Mouse (Mus musculus) lung, postnatal 4 days (tissue): Measurements from ENCODE around the gene Cul9.

Experiments used
- DNase-seq, 2 experiments: peaks; one replicate each; pipeline ENCODE4 v3.0.0; 2021

Cul9 gene

GRCm38 (mm10) chr17:46552841-46553423, 6.7 kb upstream of the Cul9 start:
- DNase-seq, result peak; percentile 93 to 97

GRCm38 (mm10) chr17:46552151-46552550, 6.0 kb upstream of the Cul9 start:
- DNase-seq, result no peak

- no peak for DNase-seq
Measured at GRCm38 (mm10) chr17:46551369-46551768, 5.2 kb upstream of the Cul9 start.

DNA sequence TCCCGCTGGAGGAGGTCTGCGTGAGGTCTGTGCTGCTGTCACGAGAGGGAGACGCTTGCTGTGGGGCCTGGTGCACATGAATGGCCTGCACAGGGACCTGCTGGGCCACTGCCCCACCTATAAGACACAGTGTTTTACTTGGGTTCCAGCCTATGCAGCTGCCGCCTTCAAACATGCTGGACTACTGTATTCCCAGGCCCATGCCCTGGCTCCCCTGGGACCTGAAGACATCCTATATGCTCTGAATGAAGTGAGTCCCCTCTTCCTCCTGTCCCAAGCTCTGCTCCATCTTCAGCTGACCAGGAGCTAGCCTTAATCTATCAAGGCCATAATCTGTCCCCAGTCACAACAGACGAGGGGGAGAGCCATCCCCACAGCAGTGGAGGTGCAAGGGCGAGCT, 4.7 kb upstream of the Cul9 start:
- no peak for DNase-seq

- DNase-seq, result no peak
Measured at GRCm38 (mm10) chr17:46549642-46550041, 3.5 kb upstream of the Cul9 start.

DNA sequence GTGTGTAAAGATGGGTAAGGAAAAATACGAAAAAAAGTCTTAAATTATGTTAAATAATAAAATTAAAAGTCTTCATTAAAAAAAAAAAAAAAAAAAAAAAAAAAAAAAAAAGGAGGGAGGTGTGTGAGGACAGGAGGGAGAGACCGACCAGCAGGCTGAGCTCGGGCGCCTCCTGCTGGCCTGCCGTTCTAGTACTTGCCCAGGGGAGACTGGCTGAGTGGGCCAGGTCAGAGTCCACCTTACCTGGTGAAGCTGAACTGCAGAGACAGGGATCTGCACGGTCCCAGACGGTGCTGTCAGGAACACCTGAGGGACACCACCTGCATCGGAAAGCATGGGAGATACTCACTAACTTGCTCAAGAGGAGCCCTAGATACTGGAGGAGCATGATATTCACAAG, 3.0 kb upstream of the Cul9 start:
- peak; percentile 68 to 69 for DNase-seq

- no peak for DNase-seq
Measured at GRCm38 (mm10) chr17:46548741-46549140, 2.6 kb upstream of the Cul9 start.

GRCm38 (mm10) chr17:46547923-46548322, 1.7 kb upstream of the Cul9 start:
- no peak for DNase-seq

DNA sequence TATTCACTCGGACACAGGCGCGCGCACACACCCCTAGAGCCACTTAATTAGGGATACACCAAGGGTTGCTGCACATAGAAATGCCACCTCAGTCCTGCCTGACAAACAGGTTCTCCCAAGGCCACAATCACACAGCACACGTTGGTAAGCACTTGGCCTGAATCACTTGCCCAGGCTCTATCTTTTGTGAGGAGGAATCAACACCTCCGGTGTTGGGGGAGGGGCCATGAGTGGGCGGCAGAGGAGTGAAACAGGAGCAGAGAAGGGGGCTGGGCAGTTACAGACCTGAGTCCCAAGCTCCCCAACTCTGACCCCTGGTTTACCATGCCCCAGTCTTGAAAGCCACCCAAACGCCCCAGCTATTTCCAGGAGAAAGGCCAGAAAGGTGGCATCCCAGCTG, 807 bp upstream of the Cul9 start:
- DNase-seq, result no peak

DNA sequence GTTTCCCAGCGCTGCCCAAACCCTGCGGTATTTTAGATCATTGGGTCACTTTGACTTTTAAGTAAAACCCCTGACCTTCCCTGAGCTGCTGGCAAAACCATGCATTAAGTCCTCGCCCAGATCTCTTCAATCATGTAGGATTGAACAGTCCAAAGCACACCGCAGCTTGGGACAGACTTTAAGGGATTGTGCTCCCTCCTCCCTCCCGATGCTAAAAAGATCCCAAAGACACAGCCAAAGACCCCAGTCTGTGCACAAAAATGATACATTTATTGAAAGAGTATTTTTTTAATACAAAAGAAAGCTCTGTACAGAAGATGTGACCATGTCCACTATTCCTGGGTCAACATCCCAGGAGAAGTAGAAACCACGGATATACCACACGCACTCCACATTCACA, 403 bp upstream of the Cul9 start:
- no peak for DNase-seq

- no peak for DNase-seq
Measured at GRCm38 (mm10) chr17:46543661-46544060, 2.5 kb downstream of the Cul9 start.

DNA sequence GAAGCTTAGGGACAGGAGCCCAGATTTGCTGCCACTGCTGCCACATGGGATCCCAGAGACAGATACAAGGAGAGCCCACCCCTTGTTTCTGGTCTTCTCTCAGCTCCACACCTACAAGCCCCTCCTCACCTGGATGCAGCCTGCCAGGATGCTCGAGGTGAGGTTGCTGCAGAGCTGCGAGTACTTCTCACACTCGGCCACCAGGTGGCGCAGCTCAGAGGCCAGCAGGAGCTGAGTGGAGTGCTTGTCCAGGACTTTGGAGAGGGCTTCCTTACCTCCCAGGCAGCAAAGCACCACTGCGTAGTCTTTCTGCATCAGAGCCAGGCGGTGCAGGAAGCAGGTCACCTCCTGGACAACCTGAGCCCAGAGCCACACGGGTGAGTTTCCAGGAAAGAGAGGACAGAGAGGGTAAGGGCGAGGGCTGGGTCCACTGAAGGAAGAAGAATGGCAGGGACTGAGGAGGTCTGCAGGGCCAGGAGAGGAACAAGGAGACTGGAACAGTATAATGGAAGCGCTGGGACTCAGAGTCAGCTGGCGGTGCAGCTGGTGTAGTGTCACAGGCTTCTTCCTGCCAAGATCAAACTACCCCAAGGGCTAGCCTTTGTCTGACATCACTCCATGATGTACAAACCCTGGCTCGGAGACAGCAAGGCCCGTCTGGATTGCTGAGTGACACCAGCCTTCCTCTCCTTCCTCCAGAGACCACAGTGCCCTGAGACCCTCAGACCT, 20.4 kb downstream of the Cul9 start:
- DNase-seq, result peak; percentile 81 to 84

DNA sequence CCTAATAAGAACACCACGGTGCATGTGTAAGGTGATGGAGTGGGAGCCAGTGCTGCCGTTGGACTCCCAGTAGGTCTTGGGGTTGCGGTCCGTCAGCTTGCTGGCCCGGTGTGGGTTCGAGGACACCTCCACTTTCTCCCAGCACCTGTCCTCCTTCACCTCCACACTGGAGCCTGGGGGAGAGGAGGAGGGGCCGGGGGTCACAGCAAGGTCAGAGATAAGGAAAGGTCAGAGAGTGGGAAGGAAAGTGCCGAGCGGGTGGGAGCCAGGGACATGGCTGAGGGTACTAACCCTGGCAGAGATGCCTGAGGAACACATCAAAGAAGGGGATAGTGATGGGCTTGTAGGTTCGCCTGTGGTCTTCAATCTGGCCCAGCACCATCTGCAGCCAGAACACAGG, 21.1 kb downstream of the Cul9 start:
- no peak for DNase-seq

DNA sequence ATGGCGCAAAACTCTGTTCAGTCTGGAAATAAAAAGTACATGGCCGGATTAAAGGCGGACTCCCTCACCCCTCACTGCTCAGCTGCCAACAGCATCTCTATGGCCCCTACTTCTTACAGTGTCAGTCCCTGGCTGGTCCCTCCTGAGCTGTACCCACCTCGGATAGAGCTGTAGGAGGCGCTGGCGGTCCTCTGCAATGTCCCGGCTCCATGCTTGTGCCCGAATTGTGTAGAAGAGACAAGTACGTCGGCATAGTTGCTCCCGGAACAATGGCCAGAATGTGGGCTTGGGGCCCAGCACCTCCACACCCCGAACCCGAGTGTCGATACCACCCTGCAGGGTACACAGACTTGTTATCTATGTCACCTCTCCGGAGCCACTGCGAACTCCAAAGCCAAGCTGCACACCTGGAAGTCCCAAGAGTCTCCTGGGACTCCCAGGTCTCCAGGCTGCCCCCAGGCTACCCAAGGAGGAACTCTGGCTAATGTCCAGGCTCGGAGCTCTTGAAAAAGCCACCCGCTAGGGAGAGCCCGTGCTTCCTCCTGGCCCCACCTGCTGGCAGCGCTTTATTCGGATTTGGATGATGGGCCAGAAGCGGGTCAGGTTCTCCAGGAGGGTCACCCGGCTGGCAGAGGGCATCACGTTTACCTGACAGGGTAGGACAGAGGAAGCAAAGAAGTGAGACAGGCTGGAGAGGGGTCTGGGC, 24.1 kb downstream of the Cul9 start:
- DNase-seq, result peak; percentile 27 to 33

DNA sequence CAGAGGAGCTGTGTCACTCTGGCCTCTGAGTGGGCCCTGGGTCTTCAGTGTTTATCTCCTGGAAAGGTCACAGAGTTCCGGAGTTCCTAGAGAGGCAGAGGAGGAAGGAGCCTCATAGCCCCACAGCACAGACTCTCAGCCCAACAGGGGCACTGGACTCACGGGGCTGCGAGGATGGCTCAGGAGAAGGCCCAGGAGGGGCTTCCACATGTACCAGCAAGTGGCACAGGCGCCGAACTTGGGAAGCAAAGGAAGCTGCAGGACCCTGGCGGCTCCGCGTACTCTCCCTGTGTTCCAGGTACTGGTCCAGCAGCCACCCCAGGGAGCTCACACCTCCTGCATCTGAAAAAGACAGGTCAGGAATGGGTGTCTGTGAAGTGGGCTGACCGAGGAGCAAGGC, 25.0 kb downstream of the Cul9 start:
- no peak for DNase-seq

- DNase-seq, result peak in 1 of 2 experiments; percentile 42
Measured at GRCm38 (mm10) chr17:46520385-46520979, 25.7 kb downstream of the Cul9 start.

DNA sequence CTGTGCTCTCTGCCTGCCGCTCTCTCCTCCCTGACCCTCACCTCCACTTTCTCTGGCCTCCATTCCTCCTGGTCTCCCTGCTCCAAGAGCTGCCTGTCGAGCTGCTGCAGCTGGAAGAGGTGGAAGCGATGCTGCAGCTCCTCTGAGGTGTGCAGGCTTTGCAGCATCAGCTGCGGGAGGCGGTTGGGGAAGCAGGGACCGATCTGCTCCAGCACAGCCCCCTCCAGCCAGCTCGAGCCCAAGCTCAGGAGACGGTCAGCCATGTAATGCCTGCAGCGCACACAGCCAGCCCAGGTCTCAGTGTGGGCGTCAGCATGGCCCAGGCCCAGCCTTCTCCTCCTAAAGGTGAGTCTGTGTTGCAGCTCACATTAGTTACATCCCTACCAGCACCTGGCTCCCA, 26.2 kb downstream of the Cul9 start:
- no peak for DNase-seq

DNA sequence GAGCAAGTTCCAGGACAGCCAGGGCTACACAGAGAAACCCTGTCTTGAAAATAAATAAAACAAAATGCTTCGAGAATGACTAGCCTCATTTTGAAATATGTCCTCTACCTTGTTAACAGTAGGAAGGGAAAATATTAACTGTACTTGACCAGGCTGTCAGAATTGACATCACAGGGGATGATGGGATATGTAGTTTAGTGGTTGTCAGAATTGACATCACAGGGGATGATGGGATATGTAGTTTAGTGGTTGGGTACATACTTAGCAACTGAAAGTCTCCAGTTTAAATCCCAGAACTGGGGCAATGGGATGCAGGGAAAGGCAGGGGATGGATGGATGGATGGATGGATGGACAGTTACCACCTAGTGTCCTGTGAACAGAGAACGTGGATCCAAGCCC, 32.9 kb downstream of the Cul9 start:
- DNase-seq, result no peak

DNA sequence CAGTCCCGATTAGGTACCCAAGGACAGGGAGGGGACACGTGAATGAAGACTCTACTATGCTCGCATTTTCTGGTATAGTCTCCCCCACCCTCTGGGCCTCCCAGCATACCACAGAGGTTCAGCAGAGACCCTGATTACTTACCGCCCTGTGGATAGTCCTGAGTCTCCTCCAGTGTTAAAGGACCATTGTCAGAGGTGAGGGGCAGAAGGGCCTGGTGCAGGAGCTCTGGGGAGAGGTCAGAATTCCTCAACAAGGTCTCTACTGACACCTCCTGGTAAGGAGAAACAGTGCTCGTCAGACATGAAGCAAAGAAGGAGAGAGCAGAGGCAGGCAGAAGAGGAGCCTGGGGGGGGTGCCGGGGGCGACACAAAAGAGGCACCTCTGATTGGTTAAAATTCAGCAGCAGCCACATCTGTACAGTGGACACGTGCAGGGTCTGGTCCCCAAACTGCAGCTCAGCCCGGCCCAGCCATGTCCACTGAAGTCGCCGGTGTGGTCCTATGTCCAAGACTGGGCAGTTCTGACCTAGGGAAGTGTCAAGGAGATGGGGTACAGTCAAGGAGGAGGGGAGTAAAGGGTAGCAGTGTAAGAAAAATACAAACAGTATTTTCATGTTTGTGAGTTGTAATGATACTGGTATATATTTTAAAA, 35.0 kb downstream of the Cul9 start:
- DNase-seq, result no peak

DNA sequence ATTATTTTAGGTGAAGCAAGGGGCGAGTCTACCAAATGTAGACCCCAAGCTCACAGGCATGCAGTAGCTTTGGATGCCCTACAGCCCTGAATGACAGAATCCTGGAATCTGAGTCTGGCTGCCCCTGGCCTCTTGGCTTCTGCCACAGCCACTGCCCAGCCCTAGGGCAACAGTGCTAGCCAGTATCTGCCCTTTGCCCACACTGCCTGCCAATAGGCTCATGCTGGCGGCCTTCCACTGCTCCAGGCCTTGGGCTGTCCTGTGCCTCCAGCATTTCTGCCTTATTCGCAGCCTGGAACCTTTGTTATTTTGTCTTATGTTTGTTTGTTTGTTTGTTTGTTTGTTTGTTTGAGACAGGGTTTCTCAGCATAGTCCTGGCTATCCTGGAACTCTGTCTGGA, 40.6 kb downstream of the Cul9 start:
- no peak for DNase-seq

GRCm38 (mm10) chr17:46503847-46504638, 42.1 kb downstream of the Cul9 start:
- DNase-seq, result no peak

- DNase-seq, result no peak
Measured at GRCm38 (mm10) chr17:46502775-46503174, 43.4 kb downstream of the Cul9 start.
